Mouse (Mus musculus): ENCODE results near the gene Rbp1. TPM values are rescaled to one million over a fixed set of nuclear protein-coding genes. Genes with fewer than 3 reads are reported as not detected.

Gene Rbp1
- polyA plus RNA-seq, 1 experiment from 2014 or later = 26.1 TPM

- no peak overlapping the region for H3K9ac ChIP-seq (replicated peaks; ENCODE audit: low read length)
- no peaks in the 10 kb centered on the region for H3K4me1 ChIP-seq (ENCODE audit: control insufficient read depth, insufficient read depth, low read length)
- no peak overlapping the region for H3K4me3 ChIP-seq (replicated peaks; ENCODE audit: low read depth, low read length)
- ATAC-seq (ENCODE audit: low FRiP score, low TSS enrichment) (no peak), DNase-seq (no peak)
- WGBS = 85% methylated on average over 5 of the region's 5 CpGs
- H3K36me3 ChIP-seq (ENCODE audit: control insufficient read depth, insufficient read depth, low read length) = no peaks in the 10 kb centered on the region
- H3K9me3 ChIP-seq (ENCODE audit: control insufficient read depth, low read length) = no peaks in the 10 kb centered on the region
- no peaks in the 10 kb centered on the region for H3K27me3 ChIP-seq (ENCODE audit: control insufficient read depth, insufficient read depth, low read length)
- H3K4me2 ChIP-seq (ENCODE audit: low read length) = no peak overlapping the region
- H3K27ac ChIP-seq (replicated peaks; ENCODE audit: low read depth, low read length) = no peak overlapping the region
Measured at GRCm38 (mm10) chr9:98492212-98492611, 69.5 kb downstream of the Rbp1 start.

- Histone ChIP-seq H3K4me2 (ENCODE audit: low read length) (no peak overlapping the region), H3K4me3 (replicated peaks; ENCODE audit: low read depth, low read length) (no peak overlapping the region), H3K36me3 (ENCODE audit: control insufficient read depth, insufficient read depth, low read length) (no peaks in the 10 kb centered on the region), H3K4me1 (ENCODE audit: control insufficient read depth, insufficient read depth, low read length) (peaks cover 5% of the 10 kb centered on the region; the same call in 1 of the 2 replicates), H3K9ac (replicated peaks; ENCODE audit: low read length) (no peak overlapping the region), H3K9me3 (ENCODE audit: control insufficient read depth, low read length) (no peaks in the 10 kb centered on the region), H3K27ac (replicated peaks; ENCODE audit: low read depth, low read length) (no peak overlapping the region), H3K27me3 (ENCODE audit: control insufficient read depth, insufficient read depth, low read length) (no peaks in the 10 kb centered on the region)
- no peak for ATAC-seq (ENCODE audit: low FRiP score, low TSS enrichment)
- 62% methylated on average over 1 of the region's 1 CpGs for WGBS
- DNase-seq = no peak
Measured at GRCm38 (mm10) chr9:98492821-98493220, 70.1 kb downstream of the Rbp1 start.

Other genes starting within 250 kb of the Rbp1 start
- gene Nmnat3, start 135.5 kb upstream of the Rbp1 start, polyA plus RNA-seq (2014; fragmentation: Nextera tagmentation; extraction: Ambion mirVana) = 0.77 and 0.87 TPM in 2 replicates
- not detected in 2 replicates for gene Rbp2, start 63.2 kb downstream of the Rbp1 start, polyA plus RNA-seq (2014; fragmentation: Nextera tagmentation; extraction: Ambion mirVana)
- 84.0 and 146 TPM in 2 replicates for gene Copb2, start 140.8 kb downstream of the Rbp1 start, polyA plus RNA-seq (2014; fragmentation: Nextera tagmentation; extraction: Ambion mirVana)
- gene Mrps22, start 178.7 kb downstream of the Rbp1 start, polyA plus RNA-seq (2014; fragmentation: Nextera tagmentation; extraction: Ambion mirVana) = 50.5 and 52.3 TPM in 2 replicates

Data from midbrain, embryonic 14.5 days (tissue).